Mouse (Mus musculus) heart, postnatal 0 days (tissue): ENCODE data around the gene Twf1. TPM values are rescaled to one million over a fixed set of nuclear protein-coding genes. Genes with fewer than 3 reads are reported as not detected.

Experiments used
- ATAC-seq: fragments of 200-750 bp; cut with Nextera tagmentation; 2 replicates; pipeline ENCODE4 v1.8.0; 2017; ENCODE audit warnings: low read depth, moderate number of reproducible peaks, moderate library complexity; ENCODE audit not compliant: insufficient read depth
- DNase-seq: peaks from one replicate; pipeline ENCODE4 v3.0.0-alpha.2; 2016; ENCODE audit warnings: low spot score
- H3K27ac ChIP-seq: fragments of 300-500 bp; sonication (generic); 2 replicates; pipeline ENCODE4 v1.5.1; 2014; ENCODE audit warnings: low read depth, mild to moderate bottlenecking
- H3K27me3 ChIP-seq: fragments of 300-500 bp; sonication (generic); 2 replicates; pipeline ENCODE4 v1.6.1; 2014; ENCODE audit warnings: low read length, mixed read lengths; ENCODE audit not compliant: control insufficient read depth, insufficient read depth
- H3K36me3 ChIP-seq: fragments of 300-500 bp; sonication (generic); replicated peaks from 2 replicates; pipeline ENCODE4 v1.6.1; 2014; ENCODE audit warnings: low read length, mixed read lengths; ENCODE audit not compliant: control insufficient read depth, insufficient read depth
- H3K4me1 ChIP-seq: fragments of 300-500 bp; sonication (generic); 2 replicates; pipeline ENCODE4 v1.6.1; 2014; ENCODE audit warnings: antibody characterized with exemption; ENCODE audit not compliant: control insufficient read depth, insufficient read depth
- H3K4me2 ChIP-seq: fragments of 300-500 bp; sonication (generic); 2 replicates; pipeline ENCODE4 v1.6.1; 2014; ENCODE audit warnings: low read depth, mild to moderate bottlenecking, low read length, moderate library complexity
- H3K4me3 ChIP-seq: fragments of 300-500 bp; sonication (generic); 2 replicates; pipeline ENCODE4 v1.5.1; 2014; ENCODE audit warnings: low read depth, low read length
- H3K9ac ChIP-seq: fragments of 300-500 bp; sonication (generic); replicated peaks from 2 replicates; pipeline ENCODE4 v1.6.1; 2014; ENCODE audit warnings: low read depth, low read length, mixed read lengths
- H3K9me3 ChIP-seq: fragments of 300-500 bp; sonication (generic); replicated peaks from 2 replicates; pipeline ENCODE4 v1.6.1; 2016; ENCODE audit warnings: low read length; ENCODE audit not compliant: control insufficient read depth
- CTCF ChIP-seq: IDR thresholded peaks from 2 replicates; pipeline ENCODE4 v1.5.1; 2016; ENCODE audit warnings: antibody characterized with exemption, control low read depth, low read depth
- EP300 ChIP-seq: IDR thresholded peaks from 2 replicates; pipeline ENCODE4 v1.6.1; 2016; ENCODE audit warnings: antibody characterized with exemption, low read depth
- WGBS: fragments of 180-500 bp; shearing (Covaris S2); extraction: QIAGEN DNeasy Blood & Tissue Kit; methylation state at CpG from one replicate; pipeline ENCODE4 v1.1.7; 2014; 5-methylcytosine and 5-hydroxymethylcytosine counted together
- polyA plus RNA-seq: library from polyadenylated mRNA; unstranded; fragments of >200 nt; fragmentation: Nextera tagmentation; extraction: Ambion mirVana; gene quantifications from 2 replicates; pipeline ENCODE4 v1.2.1, GENCODE M21; 2015
- total RNA-seq: library from RNA; depleted of rRNA; stranded (reverse); fragments of >200 nt; gene quantifications from 2 replicates; pipeline ENCODE4 v1.2.3, GENCODE M21; 2014; ENCODE audit warnings: low replicate concordance

The Twf1 gene
- total and polyA plus RNA-seq, 2 experiments from 2014 or later = 12.8 to 30.7 TPM

GRCm38 (mm10) chr15:94558895-94559656 is 30.6 kb downstream of the Twf1 start:
- DNase-seq (no peak), ATAC-seq (no peak)
- WGBS = 58% methylated on average over 17 of the region's 17 CpGs

DNA sequence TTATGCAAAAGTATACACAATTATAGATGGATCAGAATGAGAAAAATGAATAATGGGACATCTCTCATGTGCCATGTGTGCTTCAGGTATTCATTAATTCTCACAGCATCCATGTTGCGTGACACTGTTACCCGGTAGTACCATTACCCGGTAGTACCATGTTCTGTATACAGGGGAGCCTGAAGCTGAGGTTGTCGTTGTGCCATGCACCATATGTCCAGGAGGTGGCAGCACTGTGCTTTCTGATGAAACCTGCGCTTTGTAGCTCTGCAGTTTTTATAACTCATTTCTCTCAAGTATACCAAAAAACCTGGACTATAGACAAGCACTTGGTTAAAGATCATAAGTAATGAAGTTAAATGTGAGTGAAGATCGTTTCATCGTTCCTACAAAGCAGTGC is 32.2 kb downstream of the Twf1 start:
- no peaks in the 10 kb centered on the region for H3K9me3 ChIP-seq
- ATAC-seq (peak; percentile 62; the same call in 1 of the 2 replicates), DNase-seq (peak; percentile 68)
- no peak overlapping the region for H3K27ac ChIP-seq
- H3K27me3 ChIP-seq = no peaks in the 10 kb centered on the region
- 18% methylated on average over 7 of the region's 7 CpGs for WGBS
- no peak overlapping the region for H3K4me2 ChIP-seq
- H3K9ac ChIP-seq = no peak overlapping the region
- no peak overlapping the region for H3K4me3 ChIP-seq
- no peaks in the 10 kb centered on the region for H3K4me1 ChIP-seq
- TF ChIP-seq CTCF = peak; percentile 91
- no peak for TF ChIP-seq EP300
- H3K36me3 ChIP-seq = no peaks in the 10 kb centered on the region

More at GRCm38 (mm10) chr15:94558895-94559656, 30.6 kb downstream of the Twf1 start:
- H3K27ac ChIP-seq = no peak overlapping the region
- TF ChIP-seq EP300 = no peak
- no peak for TF ChIP-seq CTCF
- no peaks in the 10 kb centered on the region for H3K27me3 ChIP-seq
- no peak overlapping the region for H3K9ac ChIP-seq
- no peaks in the 10 kb centered on the region for H3K9me3 ChIP-seq
- H3K36me3 ChIP-seq = no peaks in the 10 kb centered on the region; the same call in 1 of the 2 replicates
- H3K4me1 ChIP-seq = no peaks in the 10 kb centered on the region
- H3K4me2 ChIP-seq = no peak overlapping the region
- no peak overlapping the region for H3K4me3 ChIP-seq

- WGBS = 89% methylated on average over 9 of the region's 9 CpGs
- Histone ChIP-seq H3K9ac (no peak overlapping the region), H3K4me2 (no peak overlapping the region), H3K4me1 (no peaks in the 10 kb centered on the region), H3K27ac (no peak overlapping the region), H3K27me3 (no peaks in the 10 kb centered on the region), H3K36me3 (no peaks in the 10 kb centered on the region), H3K9me3 (0 out of 2 replicates have a peak, but pooled peaks cover 6% of the 10 kb centered on the region), H3K4me3 (no peak overlapping the region)
- no peak for TF ChIP-seq EP300
- TF ChIP-seq CTCF = no peak
- no peak for DNase-seq
- no peak for ATAC-seq
Measured at GRCm38 (mm10) chr15:94553536-94553935, 36.2 kb downstream of the Twf1 start.

- Histone ChIP-seq H3K27me3 (no peaks in the 10 kb centered on the region), H3K9ac (no peak overlapping the region), H3K9me3 (0 out of 2 replicates have a peak, but pooled peaks cover 2% of the 10 kb centered on the region), H3K27ac (no peak overlapping the region), H3K4me3 (no peak overlapping the region), H3K4me1 (peaks cover 5% of the 10 kb centered on the region; the same call in 1 of the 2 replicates), H3K36me3 (no peaks in the 10 kb centered on the region), H3K4me2 (no peak overlapping the region)
- no peak for DNase-seq
- 86% methylated on average over 4 of the region's 4 CpGs for WGBS
- TF ChIP-seq CTCF (no peak), EP300 (no peak)
- no peak for ATAC-seq
Measured at GRCm38 (mm10) chr15:94544844-94545243, 44.8 kb downstream of the Twf1 start.

DNA sequence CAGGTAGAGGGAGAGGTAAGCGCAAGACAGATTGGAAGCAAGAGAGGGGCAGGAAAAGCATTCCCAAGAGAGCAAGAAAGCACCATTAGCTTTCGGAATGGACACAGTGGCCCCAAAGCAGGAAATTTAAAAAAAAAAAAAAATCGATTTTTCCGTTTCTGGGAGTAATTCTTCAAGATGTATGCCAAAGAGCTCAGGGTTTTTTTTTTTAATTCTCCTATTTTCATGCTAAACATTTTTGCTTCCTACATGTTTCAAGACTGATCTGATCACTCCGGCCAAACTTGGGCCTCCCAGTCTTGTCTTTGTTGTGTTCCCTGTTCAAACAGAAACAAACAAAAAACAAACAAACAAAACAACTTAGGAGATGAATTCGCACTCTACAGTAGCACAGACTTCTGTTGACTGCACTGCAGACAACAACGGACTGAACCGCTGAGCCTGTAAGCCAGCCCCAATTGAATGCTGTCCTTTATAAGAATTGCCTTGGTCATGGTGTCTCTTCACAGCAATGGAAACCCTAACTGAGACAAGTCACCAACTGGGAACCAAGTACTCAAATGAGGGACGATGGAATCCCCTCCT is 45.5 kb downstream of the Twf1 start:
- ATAC-seq (no peak), DNase-seq (no peak)
- H3K9ac ChIP-seq = peak overlapping the region; percentile 68; the same call in 1 of the 2 replicates
- peak overlapping the region; percentile 74 for H3K4me2 ChIP-seq
- H3K27me3 ChIP-seq = no peaks in the 10 kb centered on the region
- peak overlapping the region; percentile 68 for H3K27ac ChIP-seq
- peak overlapping the region; percentile 84 for H3K4me3 ChIP-seq
- H3K9me3 ChIP-seq = no peaks in the 10 kb centered on the region
- H3K36me3 ChIP-seq = no peaks in the 10 kb centered on the region
- 43% methylated on average over 9 of the region's 9 CpGs for WGBS
- H3K4me1 ChIP-seq = peaks cover 5% of the 10 kb centered on the region; the same call in 1 of the 2 replicates
- no peak for TF ChIP-seq CTCF
- TF ChIP-seq EP300 = no peak
